Mouse (Mus musculus) adrenal gland, postnatal 10 days (tissue): ENCODE data around the gene 4930562C15Rik. TPM values are rescaled to one million over a fixed set of nuclear protein-coding genes. Genes with fewer than 3 reads are reported as not detected.
"Not testable (repeated sequence)": the region's sequence is repeated elsewhere in the genome, so short reads cannot be mapped to it uniquely, and the experiment has no call there.

ENCODE experiments used
- DNase-seq: peaks from one replicate; pipeline ENCODE4 v3.0.0; 2021; ENCODE audit warnings: mixed read lengths
- long read RNA-seq, 2 experiments: library from polyadenylated mRNA; stranded (forward); transcript quantifications; one replicate each; pipeline ENCODE4 v2.0.0; 2021
- total RNA-seq, 2 experiments: library from RNA; stranded (reverse); gene quantifications; 2 replicates each; pipeline ENCODE4 v1.2.3; 2021

4930562C15Rik gene
- not detected for total RNA-seq
- long read RNA-seq, experiment 1: 0 reads
- long read RNA-seq, experiment 2: 0 reads

DNA sequence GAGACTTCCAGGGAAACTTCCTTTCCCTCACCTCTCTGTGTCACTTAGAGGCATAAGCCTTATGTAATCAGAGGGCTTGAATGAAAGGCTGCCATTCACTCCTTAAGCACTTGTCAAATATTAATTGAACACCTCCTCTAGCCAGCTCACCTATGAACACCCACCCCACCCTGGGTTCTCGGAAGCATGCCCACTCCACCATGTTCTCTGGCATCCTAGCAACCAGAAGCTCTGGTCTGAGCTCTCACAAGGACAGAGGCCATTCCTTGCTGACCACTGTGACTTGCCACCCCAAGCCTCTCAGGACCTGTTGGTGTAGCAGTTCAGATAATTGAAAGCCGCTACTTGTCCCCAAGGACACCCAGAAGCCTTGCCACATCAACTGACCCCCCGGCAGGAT, at the start of gene 4930562C15Rik:
TSS of gene 4930562C15Rik (plus strand) at position 226 of the 400 bp plus-strand sequence.
- DNase-seq: no peak

DNA sequence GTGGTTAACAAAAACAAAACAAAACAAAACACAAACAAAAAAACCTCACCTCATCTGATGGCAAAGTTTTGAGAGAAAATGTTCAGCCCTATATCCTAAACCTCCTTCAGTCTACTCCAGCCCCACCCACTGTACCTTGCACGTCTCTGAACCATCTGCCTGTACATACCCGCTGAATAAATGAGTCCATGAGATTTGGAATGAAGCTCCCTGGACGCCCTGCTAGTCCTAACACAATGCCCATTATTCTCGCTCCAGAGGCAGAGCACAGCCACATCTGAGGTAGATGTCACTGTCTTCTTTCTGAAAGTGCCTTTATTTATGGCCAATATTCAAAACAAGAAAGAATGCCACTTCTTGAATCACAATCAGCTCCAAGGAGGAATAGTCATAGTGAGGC, 49.5 kb upstream of the 4930562C15Rik start:
- DNase-seq: no peak

DNA sequence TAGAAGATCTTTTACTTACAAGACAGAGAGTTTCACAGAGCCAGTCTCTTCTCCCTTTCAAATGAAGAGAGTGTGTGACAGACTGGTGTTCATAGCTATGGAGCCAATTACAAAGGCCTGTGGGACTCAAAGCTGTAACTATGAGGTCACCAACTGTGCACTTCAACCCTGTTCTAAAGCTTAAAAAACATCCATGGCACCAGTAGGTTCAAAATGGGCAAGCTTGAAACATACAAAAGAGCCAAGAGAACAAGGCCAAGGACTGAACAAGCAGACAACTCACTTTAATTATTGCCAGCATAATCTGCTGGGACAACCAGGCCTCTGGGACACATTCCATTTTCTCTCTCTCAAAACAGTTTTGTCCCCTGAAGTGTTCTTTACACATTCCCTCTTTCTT, 47.0 kb upstream of the 4930562C15Rik start:
- DNase-seq: peak; percentile 35

DNA sequence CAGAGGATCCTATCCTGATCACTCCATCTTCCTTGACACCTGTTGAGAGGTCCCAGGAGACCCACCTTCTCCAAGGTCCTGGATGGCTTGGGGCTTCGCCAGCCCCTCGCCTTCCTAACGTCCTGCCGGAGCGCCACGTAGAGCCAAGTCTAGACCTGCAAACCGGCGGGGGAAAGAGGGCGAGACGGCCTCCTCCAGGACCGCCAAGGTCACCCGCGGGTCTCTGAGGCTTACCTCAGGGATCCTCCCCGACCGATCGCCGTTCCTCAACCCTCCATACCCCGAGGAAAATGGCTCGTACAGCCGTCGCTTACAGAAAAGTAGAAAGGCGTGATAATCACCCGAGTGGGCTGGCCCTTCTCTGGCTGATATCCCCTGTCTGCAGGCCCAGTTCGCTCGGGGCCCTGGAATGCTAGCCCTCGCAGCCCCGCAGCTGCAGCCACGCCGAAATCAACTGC, 45.9 kb upstream of the 4930562C15Rik start:
- DNase-seq: peak; percentile 70

DNA sequence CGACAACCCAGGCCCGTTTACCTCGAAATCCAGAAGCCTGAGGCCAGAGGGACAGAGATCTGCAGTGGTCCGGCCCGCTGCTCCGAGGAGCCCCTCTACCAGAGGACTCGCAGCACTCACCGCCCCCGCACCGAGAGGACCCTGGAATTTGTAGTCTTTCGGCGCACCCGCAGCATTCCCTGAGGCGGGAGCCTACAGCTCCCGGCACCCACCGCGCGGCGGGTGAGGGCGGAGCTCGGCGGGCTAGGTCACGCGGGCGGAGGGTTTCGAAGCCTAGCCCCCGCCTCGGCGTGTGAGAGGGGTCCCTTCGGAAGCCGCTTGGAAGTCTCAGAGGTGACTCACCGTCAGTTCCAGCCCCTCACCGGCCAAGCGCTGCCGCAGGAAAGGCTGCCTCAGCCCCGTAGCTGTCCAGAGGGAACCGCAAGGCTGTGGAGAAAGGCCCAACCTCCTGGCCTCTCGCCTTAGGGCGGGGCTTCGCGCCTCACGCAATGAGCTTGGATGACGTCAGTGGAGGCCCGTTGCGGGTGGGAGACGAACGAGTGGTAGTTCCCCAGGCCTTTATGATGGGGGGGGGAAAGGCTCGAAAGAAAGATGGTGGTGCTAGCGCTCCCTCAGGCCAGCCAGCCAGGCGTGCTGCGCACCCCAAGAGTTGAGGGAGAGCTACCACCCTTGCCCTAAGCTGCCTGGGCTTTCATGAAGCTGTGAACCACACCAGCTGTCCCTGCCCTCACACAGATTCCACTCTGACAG, 45.2 kb upstream of the 4930562C15Rik start, which contains the start of gene Cdip1:
TSS of gene Cdip1 (minus strand) at position 483 of the 750 bp plus-strand sequence.
- peak; percentile 95 for DNase-seq

DNA sequence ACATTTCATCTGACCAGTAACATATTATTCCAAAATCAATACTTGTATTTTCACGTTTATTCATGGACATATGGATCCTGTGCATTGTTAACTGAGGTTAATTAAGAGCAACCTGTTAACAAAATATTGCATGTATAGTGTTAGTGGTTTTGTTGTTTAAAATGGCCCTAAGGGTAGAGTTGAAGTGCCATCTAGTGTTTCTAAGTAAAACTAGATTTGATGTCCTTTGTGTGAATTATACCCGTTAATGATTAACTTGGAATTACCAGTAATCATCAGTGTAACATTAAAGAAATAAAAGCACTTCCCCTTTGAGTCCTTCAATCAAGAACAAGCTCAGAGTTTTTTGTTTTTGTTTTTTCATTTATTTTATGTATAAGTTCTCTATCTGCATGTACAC, 43.9 kb upstream of the 4930562C15Rik start:
- no peak for DNase-seq

DNA sequence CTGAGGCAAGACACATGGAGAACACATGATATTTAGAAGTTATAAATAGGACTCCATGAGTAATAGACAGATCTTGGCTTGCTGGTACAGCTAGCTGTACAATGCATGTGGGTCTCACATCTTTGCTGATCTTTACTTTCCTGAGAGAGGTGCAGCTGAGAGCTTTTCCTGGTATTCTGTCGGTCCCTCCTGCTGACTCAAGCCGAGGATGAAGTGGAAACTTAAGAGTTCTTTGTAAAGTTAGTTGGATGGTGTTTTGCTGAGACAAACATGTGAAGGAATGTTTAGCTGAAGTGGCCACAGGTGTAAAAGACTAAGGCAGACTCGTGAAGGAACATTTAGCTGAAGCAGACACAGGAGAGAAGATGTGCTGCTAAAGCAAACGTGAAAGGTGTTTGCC, 38.6 kb upstream of the 4930562C15Rik start:
- DNase-seq: no peak

DNA sequence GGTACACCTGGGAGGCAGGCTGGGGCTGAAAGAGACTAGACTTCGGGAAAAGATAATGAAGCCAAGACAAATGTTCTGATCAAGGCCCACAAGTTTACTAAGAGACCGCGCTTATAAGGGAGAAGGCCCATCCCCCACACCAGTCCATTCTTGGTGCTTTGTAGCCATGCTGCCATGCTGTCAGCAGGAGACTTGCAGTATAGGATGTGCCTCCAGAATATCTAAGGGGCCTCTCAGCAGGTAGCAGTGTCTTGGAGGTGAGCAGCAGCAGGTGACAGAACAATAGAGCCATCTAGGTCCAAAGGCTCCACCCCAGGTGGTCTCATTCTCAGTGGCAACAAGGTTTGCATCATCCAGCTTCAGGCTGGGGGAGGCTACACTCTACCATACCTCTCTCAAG, 16.9 kb upstream of the 4930562C15Rik start:
- DNase-seq: no peak

DNA sequence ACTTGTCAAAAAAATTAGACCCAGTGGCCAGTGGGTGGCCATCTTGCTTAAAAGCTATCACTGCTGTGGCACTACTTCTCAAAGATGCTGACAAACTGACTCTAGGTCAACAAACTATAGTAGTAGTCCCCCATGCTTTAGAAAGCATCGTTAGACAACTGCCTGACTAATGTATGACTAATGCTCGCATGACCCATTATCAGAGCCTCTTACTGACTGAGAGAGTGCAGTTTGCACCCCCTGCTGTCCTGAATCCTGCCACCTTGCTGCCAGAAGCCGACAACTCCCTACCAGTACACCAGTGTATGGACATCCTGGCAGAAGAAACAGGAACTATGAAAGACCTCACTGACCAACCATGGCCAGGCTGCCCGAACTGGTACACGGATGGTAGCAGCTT, 10.8 kb upstream of the 4930562C15Rik start:
- not testable (repeated sequence) for DNase-seq

DNA sequence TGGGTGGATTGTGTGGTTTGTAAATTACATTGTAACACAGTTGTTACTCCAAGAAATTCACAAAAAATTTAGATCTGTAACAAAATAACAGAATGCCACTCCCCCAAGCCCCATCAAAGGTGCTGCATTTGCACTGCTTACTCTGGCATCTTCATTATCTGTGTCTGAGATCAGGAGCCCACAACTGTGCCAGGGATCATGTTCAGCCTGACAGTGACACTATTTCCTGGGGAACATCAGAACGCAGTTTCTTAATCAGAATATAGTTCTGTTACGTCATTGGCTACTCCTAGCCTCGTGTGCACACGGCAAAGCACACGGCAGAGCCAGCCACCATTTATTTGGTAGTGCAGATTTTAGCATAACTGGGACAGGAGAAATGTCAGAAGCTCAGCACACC, 7.6 kb upstream of the 4930562C15Rik start:
- DNase-seq: no peak

DNA sequence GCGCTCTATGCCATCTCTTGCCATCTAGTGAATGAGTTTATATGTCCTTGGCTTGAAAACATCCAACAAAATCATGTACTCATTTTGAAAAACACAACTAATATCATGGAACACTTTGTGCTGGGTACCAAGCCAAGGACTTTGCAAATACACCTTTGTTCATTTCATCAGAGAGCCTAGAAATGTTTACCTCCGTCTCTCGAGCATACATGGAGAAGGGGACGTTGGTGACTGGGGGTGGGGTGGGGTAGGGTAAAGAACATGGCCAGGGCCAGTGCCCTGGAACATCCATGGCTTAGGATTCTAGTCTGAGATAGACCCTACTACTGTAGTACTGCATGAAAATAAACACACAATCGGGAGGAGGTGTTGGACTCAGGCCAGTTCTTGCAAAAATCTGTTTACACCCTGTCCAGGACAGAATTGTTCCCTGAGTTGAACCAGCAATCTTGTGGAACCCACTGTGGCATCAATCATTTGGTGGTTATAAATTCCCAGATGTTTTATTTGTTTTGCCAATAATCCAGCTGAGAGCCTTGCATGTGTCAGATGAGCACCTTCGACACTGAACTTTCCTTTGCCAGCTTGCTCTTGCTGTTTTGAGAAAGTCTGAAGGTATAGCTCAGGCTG, 5.8 kb upstream of the 4930562C15Rik start:
- no peak for DNase-seq

DNA sequence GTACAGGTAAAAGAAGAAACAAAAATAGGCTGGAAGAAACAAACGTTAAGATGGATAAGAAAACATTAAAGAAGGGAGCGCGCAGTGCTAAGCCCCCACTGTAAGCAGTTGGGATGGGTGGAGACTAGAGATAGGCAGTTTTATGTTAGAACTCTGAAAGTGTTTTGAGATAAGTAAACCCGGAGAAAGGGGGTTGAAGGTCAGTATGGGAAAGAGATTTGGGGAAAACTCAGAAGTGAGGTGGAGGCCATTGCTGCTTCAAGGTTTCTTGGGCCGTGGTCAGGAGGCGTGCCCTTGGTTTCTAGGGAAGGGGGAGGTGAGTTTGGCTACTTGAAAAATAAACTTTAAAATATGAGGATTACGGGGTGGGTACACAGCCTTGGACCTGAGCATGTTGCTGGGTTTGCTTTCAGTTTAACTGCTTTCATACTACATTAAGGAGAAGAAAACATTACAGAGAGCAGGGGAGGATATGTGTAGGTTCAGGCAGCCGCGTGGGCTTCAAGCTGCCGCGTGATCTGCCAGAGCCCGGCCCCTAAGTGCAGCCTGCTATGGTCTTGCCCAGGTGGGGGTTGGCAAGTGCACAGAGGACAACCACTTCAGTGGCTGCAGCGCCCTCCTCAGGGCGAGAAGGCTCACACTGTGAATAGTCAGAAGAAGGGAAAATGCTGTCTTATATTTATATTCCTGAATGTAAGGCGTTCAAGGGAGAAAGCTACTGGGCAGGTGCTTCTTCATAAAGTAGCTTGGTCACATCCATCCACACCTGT, 3.4 kb upstream of the 4930562C15Rik start:
- DNase-seq: peak; percentile 61

DNA sequence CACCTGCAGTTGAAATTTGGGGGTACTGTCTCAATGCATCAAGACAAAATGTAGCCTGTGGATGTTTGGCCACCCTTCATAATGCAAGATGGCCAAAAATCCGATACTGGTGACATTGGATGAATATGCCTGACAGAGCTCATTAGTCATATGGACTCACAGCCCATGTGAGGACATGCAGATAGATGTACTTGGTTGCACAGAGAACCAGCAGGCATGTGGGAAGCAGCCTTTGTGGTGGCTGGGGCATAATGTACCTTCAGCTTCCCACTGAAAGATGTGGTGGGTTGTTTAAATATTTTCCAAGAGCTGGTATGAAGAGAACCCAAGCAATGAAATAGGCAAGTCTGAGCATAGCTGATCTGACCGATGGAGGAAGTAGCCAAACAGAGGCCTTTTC, 1.4 kb upstream of the 4930562C15Rik start:
- DNase-seq: no peak

DNA sequence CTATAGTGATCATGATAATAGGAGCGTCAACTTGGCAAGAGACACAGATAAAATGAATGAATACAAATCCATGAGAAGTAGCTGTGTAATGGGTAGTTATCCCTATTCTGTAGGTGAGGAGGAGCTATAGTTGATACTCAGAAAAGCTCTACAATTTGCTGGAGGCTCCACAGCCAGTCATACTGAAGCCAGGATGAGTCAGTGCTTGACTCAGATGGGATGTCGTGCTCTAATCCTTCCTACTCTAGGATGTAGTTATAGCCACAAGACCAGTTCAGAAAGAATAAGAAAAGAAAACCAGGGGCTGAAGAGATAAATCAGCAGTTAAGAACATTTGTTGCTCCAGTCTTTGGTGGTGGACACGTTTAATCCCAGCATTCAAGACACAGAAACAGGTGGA, 2.4 kb downstream of the 4930562C15Rik start:
- DNase-seq: no peak

DNA sequence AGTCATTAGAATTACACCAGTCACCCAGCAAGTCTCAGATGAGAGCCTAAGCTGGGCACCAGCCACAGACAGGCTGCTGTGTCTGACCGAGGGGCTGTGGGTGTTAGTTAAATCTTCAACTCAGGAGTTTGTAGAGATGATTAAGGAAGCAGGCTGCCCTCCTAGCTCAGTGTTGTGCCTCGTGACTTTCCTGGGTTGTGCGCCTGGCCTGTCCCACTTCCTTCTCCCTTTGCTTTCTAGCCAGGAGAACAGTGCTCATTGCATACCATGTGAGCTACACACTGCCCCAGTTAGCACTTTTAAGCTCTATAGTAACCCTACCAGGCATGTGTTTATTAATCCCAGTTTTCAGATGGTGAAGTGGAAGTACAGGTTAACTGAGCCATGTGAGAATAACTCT, 4.3 kb downstream of the 4930562C15Rik start:
- no peak for DNase-seq

DNA sequence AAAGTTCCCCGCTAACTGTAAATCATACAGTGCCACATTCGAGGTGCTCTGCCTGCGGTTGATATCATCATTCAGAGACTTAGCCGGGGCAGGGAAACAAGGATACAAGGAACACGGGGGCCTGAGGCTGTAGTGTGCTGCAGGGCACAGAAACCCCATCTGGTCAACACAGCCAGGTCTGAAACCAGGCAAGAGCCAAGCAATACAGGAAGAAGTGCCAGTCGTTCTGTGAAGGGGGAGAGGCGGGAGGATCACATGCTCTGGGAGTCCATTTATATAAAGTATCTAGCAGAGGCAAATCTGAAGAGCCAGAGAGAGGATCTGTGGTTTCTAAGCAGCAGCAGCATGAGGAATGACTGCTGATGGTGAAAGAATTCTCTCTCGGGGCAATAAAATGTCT, 5.0 kb downstream of the 4930562C15Rik start:
- DNase-seq: no peak

DNA sequence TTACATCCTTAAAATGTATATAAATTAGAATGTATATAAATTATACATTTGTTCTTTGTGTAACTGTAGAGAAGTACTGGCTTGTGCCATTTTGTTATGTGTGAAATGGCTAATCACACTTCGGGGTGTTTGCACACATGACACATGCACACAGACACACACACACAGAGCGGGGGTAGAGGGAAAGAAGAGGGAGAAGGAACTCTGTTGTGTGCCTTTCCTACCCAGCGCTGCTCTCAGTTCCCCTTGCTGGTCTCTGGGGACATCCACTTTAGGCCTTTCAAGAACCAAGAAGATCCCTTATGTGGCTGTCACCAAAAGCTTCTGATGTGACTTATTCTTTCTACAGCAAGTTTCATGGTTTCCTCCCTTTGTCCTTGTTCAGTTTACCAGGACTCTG, 11.8 kb downstream of the 4930562C15Rik start:
- DNase-seq: no peak

DNA sequence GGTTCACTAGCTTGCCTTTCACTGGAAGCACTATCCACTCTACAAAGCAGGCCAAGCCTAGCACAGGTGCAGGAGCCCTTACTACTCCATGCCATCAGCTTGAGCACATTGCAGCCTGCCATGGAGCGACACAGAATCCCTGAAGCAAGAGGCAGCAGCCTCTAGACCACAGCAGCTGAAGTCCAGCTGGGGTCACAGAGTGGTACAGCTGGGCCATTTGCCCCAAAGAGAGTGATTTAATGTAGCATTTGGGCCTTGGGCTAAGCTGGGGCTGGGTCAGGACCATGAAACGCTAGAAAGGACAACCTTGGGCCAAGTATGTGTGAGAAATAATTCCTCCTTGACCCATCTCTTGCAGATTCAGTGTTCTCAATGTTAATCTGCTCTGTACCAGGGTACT, 12.9 kb downstream of the 4930562C15Rik start:
- DNase-seq: no peak

DNA sequence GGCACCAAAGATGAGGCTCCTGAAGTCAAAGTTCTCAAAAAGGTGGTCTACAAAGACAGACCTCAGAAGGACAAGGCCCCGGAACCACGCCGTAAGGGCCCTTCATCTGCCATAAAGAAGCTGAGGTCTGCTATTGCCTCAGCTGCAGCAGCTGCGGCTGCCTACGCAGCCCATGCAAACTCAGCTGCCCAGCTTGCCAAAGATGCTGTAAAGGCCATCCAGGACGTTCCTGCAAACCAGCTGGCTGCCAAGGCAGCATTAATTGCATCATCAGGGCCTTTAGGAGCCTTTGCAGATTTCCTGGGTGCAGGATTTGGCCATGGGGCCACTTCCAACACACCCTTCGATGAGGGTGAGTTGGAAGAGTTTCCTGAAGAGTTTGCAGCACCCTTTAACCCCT, 15.1 kb downstream of the 4930562C15Rik start:
- DNase-seq: peak; percentile 68

DNA sequence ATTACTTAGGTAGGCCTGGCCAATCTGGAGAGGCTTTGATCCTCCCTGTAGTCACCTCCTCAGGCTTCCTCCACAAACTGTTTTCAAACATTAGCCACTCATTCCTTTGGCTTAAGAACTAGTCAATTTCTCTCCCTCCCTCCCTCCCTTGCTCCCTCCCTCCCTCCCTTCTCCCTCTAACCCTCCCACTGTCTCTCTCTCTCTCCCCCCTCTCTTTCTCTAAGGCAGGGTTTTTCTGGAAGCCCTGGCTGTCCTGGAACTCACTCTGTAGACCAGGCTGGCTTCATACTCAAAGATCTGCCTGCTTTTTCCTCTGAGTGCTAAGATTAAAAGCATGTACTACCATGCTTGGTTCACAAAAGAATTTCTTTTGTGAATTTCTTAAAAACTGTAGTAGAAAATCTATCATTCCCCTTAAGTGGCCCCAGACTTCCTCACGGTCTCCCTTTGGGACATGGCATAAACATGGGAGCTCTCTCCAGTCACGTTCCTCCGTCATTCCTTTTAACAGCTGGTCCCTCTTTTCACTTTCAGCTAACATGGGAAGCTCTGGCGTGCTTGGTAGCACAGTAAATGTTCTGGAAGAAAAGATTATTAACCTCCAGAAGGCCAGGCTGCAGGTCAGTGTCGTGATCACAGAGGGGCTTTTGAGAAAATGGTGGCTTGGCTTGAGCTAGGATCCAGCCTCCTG, 15.9 kb downstream of the 4930562C15Rik start:
- DNase-seq: no peak

DNA sequence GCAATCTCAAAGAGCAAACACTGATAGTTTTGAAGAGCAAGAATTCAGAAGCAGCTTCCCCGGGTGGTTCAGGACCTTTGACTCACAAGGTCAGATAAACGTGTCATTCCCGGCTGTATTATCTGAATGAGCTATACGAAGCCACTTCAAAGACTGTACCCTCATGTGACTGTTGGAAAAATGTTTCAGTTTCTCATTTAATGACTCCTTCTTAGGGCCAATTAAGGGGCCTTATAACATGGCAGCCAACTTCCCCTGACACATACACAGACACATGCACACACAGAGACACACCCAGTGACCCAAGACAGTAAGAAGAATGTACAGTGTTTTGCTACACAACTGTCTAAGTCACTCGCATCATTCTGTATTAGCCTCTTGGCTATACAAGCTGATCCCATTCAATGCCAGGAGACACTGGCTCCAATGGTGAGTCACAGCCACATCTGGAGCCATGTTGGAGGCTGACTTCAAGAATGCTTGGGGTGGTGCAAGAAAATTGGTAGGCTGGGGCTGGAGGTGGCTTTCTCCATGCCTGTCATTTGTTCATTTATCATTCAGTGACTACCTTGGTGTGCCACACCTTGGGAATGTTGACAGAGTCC, 19.9 kb downstream of the 4930562C15Rik start:
- no peak for DNase-seq

DNA sequence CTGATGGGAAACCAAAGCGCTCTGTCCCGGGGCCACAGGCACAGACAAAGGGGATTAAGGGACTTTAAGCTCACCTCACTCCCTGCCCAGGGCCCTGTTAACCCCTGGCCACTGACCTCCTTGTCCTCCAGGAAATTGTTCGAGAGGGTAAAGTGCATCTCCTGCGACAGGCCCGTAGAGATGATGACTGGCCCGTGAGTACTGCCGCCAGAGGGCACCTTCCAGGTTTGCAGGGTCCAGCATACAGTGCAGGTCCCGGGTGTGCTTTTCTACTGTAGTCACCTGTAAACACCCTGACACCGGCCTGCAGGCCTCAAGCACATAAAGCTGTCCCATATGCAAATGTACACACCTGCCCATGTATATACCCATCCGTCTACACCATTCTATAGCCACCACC, 26.2 kb downstream of the 4930562C15Rik start:
- no peak for DNase-seq
